Mouse (Mus musculus): ENCODE measurements around the gene Pbx1.

GRCm38 (mm10) chr1:168410054-168410453, 22.0 kb downstream of the Pbx1 start:
- TF ChIP-seq CTCF (conservative IDR thresholded peaks at IDR 0.05; ENCODE audit: low read length) (no peak), POU5F1 (IDR thresholded peaks at IDR 0.05; ENCODE audit: borderline replicate concordance, low read length) (no peak), NANOG (IDR thresholded peaks at IDR 0.05; ENCODE audit: borderline replicate concordance, low read length) (no peak)
